Mouse (Mus musculus): ENCODE results near the gene Txn2.

Txn2 gene
- long read RNA-seq, experiment 1, transcript Txn2-204 (3 exons, 2,049 nt): minor isoform, 53 of 1,168 reads
- long read RNA-seq, experiment 1, transcript Txn2-201 (4 exons, 1,298 nt): major isoform, 1,042 of 1,168 reads
- long read RNA-seq, experiment 1, partial matches to known transcripts: 8 of 1,168 reads
- long read RNA-seq, experiment 1, other reads (novel, unspliced or antisense): 63 of 1,168 reads
- long read RNA-seq, experiment 2, transcript Txn2-204 (3 exons, 2,049 nt): minor isoform, 85 of 1,484 reads
- long read RNA-seq, experiment 2, transcript Txn2-201 (4 exons, 1,298 nt): major isoform, 1,298 of 1,484 reads
- long read RNA-seq, experiment 2, transcript Txn2-203 (3 exons, 1,778 nt): minor isoform, 6 of 1,484 reads
- long read RNA-seq, experiment 2, partial matches to known transcripts: 21 of 1,484 reads
- long read RNA-seq, experiment 2, other reads (novel, unspliced or antisense): 74 of 1,484 reads

- intact Hi-C loops (cut with DNase I): no loop called here
These were observed at the start of gene Txn2 for GRCm38 (mm10) chr15:77928673-77929331. Gene Txn2, minus strand, starts transcription at chr15:77929006.

GRCm38 (mm10) chr15:77977663-77978062, 48.9 kb upstream of the Txn2 start:
- intact Hi-C loops (cut with DNase I): loop anchor here (5.0 kb wide), 1 partner anchor 45 kb away; no protein-coding TSS in a partner anchor

DNA sequence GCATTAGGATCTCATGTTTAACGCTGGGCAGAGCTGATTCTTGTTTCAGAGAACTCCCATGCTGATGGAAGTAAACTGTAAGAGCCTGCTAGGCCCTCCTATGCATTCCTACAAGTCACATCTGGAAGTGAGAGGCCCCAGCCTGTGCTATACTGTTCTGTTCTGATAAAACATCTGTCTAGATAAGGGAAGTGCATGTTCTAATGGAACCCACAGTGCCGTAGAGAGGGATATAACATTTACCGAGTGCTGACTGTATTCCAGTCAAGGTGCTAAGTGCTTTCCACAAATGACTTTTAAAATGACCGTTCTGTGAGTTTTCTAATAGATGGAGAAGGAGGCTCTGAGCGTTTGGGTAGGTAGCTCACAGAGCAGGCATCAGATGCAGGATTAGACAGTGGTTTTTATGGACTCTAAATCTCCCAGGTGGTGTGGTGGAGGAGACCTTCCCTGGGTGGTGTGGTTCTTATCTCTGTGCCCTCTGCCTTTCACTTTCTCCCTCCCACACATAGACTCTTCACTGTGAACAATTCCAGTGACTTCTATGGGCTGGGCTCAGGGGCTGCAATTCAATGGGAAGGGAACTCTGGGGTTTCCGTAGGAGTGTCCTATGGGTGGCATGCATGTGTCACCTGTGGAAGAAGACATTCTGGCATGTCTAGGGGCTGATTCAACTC, 45.5 kb upstream of the Txn2 start:
- intact Hi-C loops (cut with DNase I): no loop called here

DNA sequence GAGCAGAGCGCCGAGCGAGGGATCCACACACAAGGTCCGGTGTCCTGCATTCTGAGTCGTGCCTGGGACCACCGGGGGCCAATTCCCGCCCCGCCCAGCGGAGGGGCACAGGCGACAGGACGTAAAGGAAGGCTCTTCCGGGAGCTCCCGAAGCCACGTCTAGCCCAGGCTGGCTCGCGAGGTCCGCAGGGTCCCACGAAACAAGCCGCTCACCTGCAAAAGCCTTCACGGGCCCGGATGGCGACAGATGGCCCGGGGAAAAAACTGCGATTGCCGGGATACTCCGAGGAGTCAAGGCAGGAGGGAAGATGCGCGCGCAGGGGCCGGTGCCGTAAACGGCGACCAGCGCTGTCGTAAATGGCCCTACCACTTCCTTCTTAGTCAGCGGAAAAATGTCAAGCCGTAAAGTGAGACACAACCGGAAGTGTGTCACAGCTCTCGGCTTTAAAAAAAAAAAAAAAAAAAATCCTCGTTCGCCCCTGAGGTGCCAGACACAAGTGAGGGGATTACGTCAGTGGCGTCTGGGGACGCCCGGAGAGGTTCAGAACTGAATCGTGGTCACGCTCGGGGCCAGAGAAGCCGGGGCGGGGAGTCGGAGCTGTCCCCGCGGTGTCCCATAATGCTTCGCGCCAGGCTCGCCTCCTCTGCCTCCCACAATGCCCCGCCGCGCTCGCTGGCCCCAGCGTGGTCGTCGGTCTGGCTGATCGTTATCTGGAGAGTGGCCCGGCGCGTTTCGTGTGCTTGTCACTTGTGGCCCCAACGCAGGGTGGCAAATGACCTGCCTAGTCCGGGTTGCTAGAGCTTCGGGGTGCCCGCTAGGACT, 41.9 kb upstream of the Txn2 start, which contains the start of gene Eif3d:
TSS of gene Eif3d (minus strand) at position 344 of the 823 bp plus-strand sequence.
- intact Hi-C loops (cut with DNase I): no loop called here

GRCm38 (mm10) chr15:77969940-77970469, 41.2 kb upstream of the Txn2 start:
- intact Hi-C loops (cut with DNase I): no loop called here

GRCm38 (mm10) chr15:77965117-77965528, 36.3 kb upstream of the Txn2 start:
- intact Hi-C loops (cut with DNase I): no loop called here

DNA sequence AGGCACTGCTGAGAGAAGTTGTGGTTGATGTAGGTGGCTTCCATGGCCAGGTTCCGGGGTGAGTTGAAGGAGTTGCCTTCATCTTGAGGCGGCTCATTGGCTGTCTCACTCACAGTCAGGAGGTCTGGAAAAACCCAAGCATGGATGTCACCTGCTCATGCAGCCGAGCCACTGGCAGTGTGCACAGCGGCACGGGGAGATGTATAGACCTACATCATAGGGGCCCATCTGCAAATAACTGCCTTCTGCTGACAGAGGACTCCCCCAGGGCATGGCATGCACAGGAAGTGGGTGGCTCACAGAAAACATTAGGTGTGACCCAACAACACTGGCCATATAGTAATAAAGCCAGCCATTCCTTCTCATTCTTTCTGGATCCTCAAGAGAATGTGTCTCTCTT, 33.6 kb upstream of the Txn2 start:
- intact Hi-C loops (cut with DNase I): no loop called here

GRCm38 (mm10) chr15:77960693-77961092, 31.9 kb upstream of the Txn2 start:
- intact Hi-C loops (cut with DNase I): no loop called here

- intact Hi-C loops (cut with DNase I): no loop called here
These were observed 29.3 kb upstream of the Txn2 start for GRCm38 (mm10) chr15:77958071-77958470.

GRCm38 (mm10) chr15:77957625-77958024, 28.8 kb upstream of the Txn2 start:
- intact Hi-C loops (cut with DNase I): no loop called here

GRCm38 (mm10) chr15:77956404-77956901, 27.6 kb upstream of the Txn2 start, which contains the start of gene Foxred2:
Gene Foxred2, minus strand, starts transcription at chr15:77956722.
- intact Hi-C loops (cut with DNase I): no loop called here

DNA sequence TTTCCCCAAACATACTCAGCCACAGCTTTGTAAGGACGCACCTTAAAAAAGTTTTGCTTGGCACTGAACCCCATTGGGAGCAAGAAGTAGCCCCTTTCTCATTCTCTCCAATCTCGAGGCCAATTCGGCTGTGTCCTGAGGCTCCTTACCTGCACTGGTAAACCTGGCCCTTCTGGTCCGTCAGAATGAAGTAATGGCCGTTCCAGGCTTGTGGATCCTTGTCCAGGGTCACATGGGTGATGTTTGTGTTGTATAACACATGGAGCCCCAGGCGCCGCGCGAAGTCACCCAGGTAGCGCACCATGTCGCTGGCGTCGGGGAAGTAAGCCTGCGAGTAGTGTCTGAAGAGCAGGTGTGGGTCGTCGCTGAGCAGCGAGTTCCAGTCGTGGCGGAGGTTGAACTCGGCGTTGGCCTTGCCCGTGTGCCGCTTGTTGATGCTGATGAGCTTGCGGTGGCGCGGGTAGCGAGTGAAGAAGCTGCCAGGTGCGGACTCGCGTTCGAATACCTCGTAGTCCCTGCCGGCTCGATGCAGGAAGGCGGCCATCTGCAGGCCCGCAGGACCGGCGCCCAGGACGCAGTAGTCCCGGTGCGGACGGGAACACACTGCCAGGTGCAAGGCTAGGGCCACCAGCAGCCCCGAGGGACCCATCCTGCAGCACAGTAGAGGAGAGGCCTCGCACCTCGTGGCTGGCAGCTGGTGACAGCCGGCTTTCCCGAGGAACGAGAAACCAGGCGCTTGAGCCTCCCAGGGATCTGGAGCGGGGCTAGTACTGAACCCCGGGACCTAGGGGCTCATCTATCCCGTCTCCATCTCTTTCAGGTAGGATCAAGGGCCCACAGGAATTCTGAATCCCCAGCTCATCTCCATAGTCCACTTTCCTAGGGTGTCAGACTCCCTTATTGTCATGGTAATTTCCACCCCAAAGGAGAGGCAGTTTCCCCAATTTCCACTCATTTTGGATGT, 26.9 kb upstream of the Txn2 start:
- intact Hi-C loops (cut with DNase I): no loop called here

GRCm38 (mm10) chr15:77954362-77954761, 25.6 kb upstream of the Txn2 start:
- intact Hi-C loops (cut with DNase I): no loop called here

- intact Hi-C loops (cut with DNase I): no loop called here
These were observed 24.1 kb upstream of the Txn2 start for GRCm38 (mm10) chr15:77952921-77953320.

DNA sequence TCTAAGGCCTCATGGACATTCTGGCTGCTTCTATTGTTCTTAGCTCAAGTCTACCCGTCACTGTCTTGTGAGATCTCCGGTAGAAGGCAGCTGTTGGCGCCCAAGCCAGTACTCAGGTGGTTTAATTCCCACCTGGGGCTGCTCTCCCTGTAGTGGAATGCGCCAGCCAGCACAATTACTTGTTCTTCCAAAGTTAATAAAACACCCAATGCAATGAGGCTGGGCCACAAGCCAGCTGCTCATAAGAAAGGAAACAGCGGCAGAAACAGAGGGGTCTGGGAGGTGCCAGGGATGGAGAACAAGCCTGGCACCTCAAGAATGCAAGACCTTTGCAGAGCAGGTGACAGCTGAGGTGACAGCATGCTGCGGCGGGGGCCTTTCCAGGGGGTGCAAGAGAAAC, 20.3 kb upstream of the Txn2 start:
- intact Hi-C loops (cut with DNase I): no loop called here

DNA sequence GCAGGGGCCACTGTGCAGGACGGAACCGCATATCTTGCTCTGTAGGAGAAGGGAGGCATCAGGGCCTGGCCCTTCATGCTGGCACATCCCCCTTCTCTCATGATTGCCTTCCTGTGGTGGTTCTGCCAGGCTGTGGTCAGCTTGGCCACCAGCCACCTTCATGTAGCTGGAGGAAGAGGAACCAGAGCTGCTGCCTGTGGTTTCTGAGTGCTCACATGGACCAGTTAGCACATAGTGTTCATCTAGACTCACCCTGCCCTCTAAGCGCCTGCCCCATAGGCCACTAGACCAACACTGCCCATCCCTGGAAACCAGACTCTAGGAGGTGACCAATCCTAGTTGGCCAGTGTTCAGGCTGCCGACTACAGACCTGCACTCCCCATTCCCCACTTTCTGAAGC, 16.9 kb upstream of the Txn2 start:
- intact Hi-C loops (cut with DNase I): no loop called here

DNA sequence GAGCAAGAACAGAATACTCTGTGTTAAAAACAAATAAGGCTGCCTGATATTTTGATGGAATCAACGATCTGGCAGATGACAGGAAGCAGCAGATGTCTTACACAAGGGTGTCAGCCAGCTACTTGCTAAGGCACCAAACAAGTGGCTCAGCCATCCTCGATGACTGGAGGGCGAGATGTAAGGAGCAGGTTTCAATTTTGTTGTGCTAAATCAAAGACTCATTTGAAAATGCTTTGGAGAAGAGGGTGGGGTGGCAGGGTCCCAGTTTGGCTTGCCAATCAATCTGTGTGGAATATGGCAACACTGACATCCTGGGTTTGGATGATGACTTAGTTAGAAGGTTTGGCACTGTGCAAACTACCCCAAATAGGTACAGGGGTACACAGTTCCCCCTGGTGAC, 12.8 kb upstream of the Txn2 start:
- intact Hi-C loops (cut with DNase I): no loop called here

- intact Hi-C loops (cut with DNase I): no loop called here
These were observed 9.7 kb upstream of the Txn2 start for GRCm38 (mm10) chr15:77938516-77938915.

DNA sequence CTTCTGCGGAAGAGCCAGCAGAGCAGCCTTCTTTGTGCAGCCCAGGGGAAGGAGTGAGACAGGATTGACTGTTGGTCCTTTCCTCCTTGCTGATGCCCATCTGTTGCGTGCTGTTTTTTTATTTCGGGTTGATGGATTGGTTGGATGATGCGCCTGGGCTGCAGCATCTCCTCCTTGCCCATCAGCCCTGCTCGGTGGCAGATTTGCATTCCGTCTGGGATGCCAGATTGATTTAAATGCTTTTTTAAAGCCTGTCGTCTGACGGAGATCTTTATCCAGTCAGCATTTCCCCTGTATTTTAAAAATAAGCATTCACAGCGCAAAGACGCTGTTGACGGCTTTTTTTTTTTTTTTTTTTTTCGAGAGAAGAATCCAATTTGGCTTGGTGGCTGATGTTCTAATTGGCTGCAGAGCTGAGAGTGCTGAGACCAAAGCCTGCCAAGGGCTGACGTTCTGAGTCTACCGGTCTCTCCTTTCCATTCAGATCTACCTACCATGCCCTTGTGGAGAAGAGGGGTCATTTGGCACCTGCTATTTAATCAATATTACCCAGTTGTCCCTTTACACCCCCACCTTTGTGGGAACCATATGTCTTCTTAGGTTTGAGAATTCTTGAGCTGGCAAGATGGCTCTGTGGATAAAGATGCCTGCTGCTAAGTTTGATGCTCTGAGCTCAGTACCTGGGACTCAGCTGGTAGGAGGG, 7.0 kb upstream of the Txn2 start:
- intact Hi-C loops (cut with DNase I): no loop called here
